Comparison of ENCODE assay signal across 14 mouse cellular contexts in the genomic region with DNA sequence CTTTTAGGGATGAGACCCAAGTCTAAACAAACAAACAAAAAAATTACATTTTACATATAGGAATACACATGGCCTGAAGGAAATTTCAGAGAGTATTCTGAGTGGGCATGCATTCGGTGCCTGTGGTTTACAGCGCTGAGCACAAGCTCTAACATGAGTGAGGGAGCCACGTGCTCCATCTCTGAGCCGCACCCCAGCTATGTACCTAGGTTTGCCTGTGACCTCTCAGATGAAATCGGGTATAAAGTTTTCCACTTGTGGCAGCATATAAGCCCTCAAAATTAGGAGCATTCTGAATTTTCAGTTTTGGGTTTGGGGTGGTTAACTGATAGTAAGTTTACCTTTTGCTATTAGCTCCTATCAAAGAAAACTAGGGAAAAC. TPM values are rescaled to one million over a fixed set of nuclear protein-coding genes. Genes with fewer than 3 reads are reported as not detected.
DNase-seq lines count a peak whose midpoint lies in the region; ATAC-seq and TF ChIP-seq lines count a peak whose summit lies in the region.
"Had no signal": no experiment of that assay in that cellular context is flagged by ENCODE, and none has a peak within 500 bp of the region (broad histone marks: within the 10 kb centered on the region; RNA-seq: fewer than 3 reads in every experiment).

No protein-coding gene starts in this region.

- TF ChIP-seq POLR2A in kidney, adult 2 months (IDR thresholded peaks at IDR 0.05; ENCODE audit: low read depth, low read length), result no peak

- H3K27ac ChIP-seq in embryonic facial prominence, embryonic 13.5 days, result 0 out of 2 replicates have a peak overlapping the region, but pooled peaks have one; percentile 5
- no peak overlapping the region for H3K27ac ChIP-seq in embryonic facial prominence, embryonic 10.5 days (replicated peaks)
- H3K27ac ChIP-seq in kidney, adult 2 months (ENCODE audit: insufficient read depth, low read depth, low read length), result 0 out of 2 replicates have a peak overlapping the region, but pooled peaks have one; percentile 17
- H3K27ac ChIP-seq in kidney, embryonic 14.5 days (ENCODE audit: low read depth, low read length), result no peak overlapping the region
- peak overlapping the region; percentile 22; the same call in 1 of the 2 replicates for H3K27ac ChIP-seq in liver, embryonic 16.5 days (ENCODE audit: low read length)
- no peak overlapping the region for H3K27ac ChIP-seq in forebrain, postnatal 0 days (ENCODE audit: low read depth, low read length)
- H3K27ac ChIP-seq: forebrain, embryonic 10.5 days; limb, embryonic 10.5 days; midbrain, embryonic 13.5 days had no signal

- ATAC-seq in embryonic facial prominence, embryonic 13.5 days (ENCODE audit: insufficient number of reproducible peaks, insufficient read depth, low FRiP score, low TSS enrichment, low read depth), result no peak
- ATAC-seq in kidney, embryonic 14.5 days (ENCODE audit: low FRiP score, low TSS enrichment), result no peak
- ATAC-seq in liver, embryonic 16.5 days (ENCODE audit: low read depth), result no peak
- ATAC-seq in forebrain, postnatal 0 days, result no peak
- ATAC-seq: midbrain, embryonic 13.5 days had no signal

- H3K9ac ChIP-seq in embryonic facial prominence, embryonic 13.5 days, result no peak overlapping the region
- H3K9ac ChIP-seq in kidney, embryonic 14.5 days (ENCODE audit: low read depth, low read length), result no peak overlapping the region
- 0 out of 2 replicates have a peak overlapping the region, but pooled peaks have one; percentile 9 for H3K9ac ChIP-seq in liver, embryonic 16.5 days (ENCODE audit: low read depth, low read length)
- H3K9ac ChIP-seq in forebrain, postnatal 0 days, result no peak overlapping the region
- H3K9ac ChIP-seq: midbrain, embryonic 13.5 days had no signal

- TF ChIP-seq CTCF in kidney, adult 2 months (conservative IDR thresholded peaks at IDR 0.05; ENCODE audit: insufficient read depth, insufficient read length, low read depth, low read length), result no peak
- TF ChIP-seq CTCF in forebrain, postnatal 0 days (IDR thresholded peaks at IDR 0.05; ENCODE audit: low read depth), result no peak

- H3K4me3 ChIP-seq in embryonic facial prominence, embryonic 13.5 days, result no peak overlapping the region
- no peak overlapping the region for H3K4me3 ChIP-seq in embryonic facial prominence, embryonic 10.5 days
- no peak overlapping the region for H3K4me3 ChIP-seq in kidney, adult 2 months (ENCODE audit: insufficient read depth, low read depth, low read length)
- H3K4me3 ChIP-seq in kidney, embryonic 14.5 days (ENCODE audit: low read length), result no peak overlapping the region
- H3K4me3 ChIP-seq in liver, embryonic 16.5 days (ENCODE audit: low read depth, low read length), result no peak overlapping the region
- H3K4me3 ChIP-seq in forebrain, postnatal 0 days (ENCODE audit: low read depth, low read length), result no peak overlapping the region
- H3K4me3 ChIP-seq: forebrain, embryonic 10.5 days; limb, embryonic 10.5 days; midbrain, embryonic 13.5 days; myocyte had no signal

- H3K36me3 ChIP-seq in embryonic facial prominence, embryonic 13.5 days, result no peaks in the 10 kb centered on the region
- H3K36me3 ChIP-seq in embryonic facial prominence, embryonic 10.5 days (replicated peaks), result no peaks in the 10 kb centered on the region
- H3K36me3 ChIP-seq in kidney, adult 2 months (ENCODE audit: control insufficient read depth, insufficient read depth, low read length), result no peaks in the 10 kb centered on the region
- H3K36me3 ChIP-seq in kidney, embryonic 14.5 days (ENCODE audit: control insufficient read depth, insufficient read depth, low read length), result no peaks in the 10 kb centered on the region
- H3K36me3 ChIP-seq in liver, embryonic 16.5 days (ENCODE audit: control insufficient read depth, insufficient read depth), result no peaks in the 10 kb centered on the region; the same call in 1 of the 2 replicates
- no peaks in the 10 kb centered on the region for H3K36me3 ChIP-seq in forebrain, postnatal 0 days (ENCODE audit: insufficient read depth)
- H3K36me3 ChIP-seq: forebrain, embryonic 10.5 days; limb, embryonic 10.5 days; midbrain, embryonic 13.5 days had no signal

- H3K4me1 ChIP-seq in embryonic facial prominence, embryonic 13.5 days, result peaks cover 23% of the 10 kb centered on the region
- H3K4me1 ChIP-seq in embryonic facial prominence, embryonic 10.5 days, result peaks cover 41% of the 10 kb centered on the region
- peaks cover 23% of the 10 kb centered on the region for H3K4me1 ChIP-seq in kidney, adult 2 months (ENCODE audit: control insufficient read depth, insufficient read depth, low read length)
- H3K4me1 ChIP-seq in kidney, embryonic 14.5 days (ENCODE audit: control insufficient read depth, insufficient read depth, low read length), result peaks cover 4% of the 10 kb centered on the region
- peaks cover 78% of the 10 kb centered on the region for H3K4me1 ChIP-seq in liver, embryonic 16.5 days (ENCODE audit: control insufficient read depth, low read depth, low read length)
- peaks cover 5% of the 10 kb centered on the region; the same call in 1 of the 2 replicates for H3K4me1 ChIP-seq in forebrain, postnatal 0 days (ENCODE audit: insufficient read depth)

- 61% methylated on average over 5 of the region's 5 CpGs for WGBS in embryonic facial prominence, embryonic 13.5 days
- WGBS in embryonic facial prominence, embryonic 10.5 days, result 88% methylated on average over 5 of the region's 5 CpGs
- WGBS in kidney, adult 2 months, result 95% methylated on average over 5 of the region's 5 CpGs
- 95% methylated on average over 5 of the region's 5 CpGs for WGBS in kidney, embryonic 14.5 days
- 76% methylated on average over 5 of the region's 5 CpGs for WGBS in liver, embryonic 16.5 days (ENCODE audit: insufficient replicate concordance)
- 95% methylated on average over 5 of the region's 5 CpGs for WGBS in forebrain, postnatal 0 days

- no peak overlapping the region for H3K4me2 ChIP-seq in embryonic facial prominence, embryonic 13.5 days
- no peak overlapping the region for H3K4me2 ChIP-seq in kidney, embryonic 14.5 days (replicated peaks; ENCODE audit: low read depth, low read length)
- H3K4me2 ChIP-seq in liver, embryonic 16.5 days (ENCODE audit: low read depth, low read length), result no peak overlapping the region
- H3K4me2 ChIP-seq in forebrain, postnatal 0 days (ENCODE audit: low read depth), result no peak overlapping the region
- H3K4me2 ChIP-seq: midbrain, embryonic 13.5 days had no signal

- no peaks in the 10 kb centered on the region for H3K27me3 ChIP-seq in embryonic facial prominence, embryonic 13.5 days
- H3K27me3 ChIP-seq in embryonic facial prominence, embryonic 10.5 days (replicated peaks; ENCODE audit: low read depth, poor library complexity, severe bottlenecking), result no peaks in the 10 kb centered on the region
- no peaks in the 10 kb centered on the region for H3K27me3 ChIP-seq in kidney, adult 2 months (replicated peaks; ENCODE audit: control insufficient read depth, insufficient read depth, low read length)
- no peaks in the 10 kb centered on the region for H3K27me3 ChIP-seq in kidney, embryonic 14.5 days (ENCODE audit: control insufficient read depth, insufficient read depth, low read length)
- H3K27me3 ChIP-seq in liver, embryonic 16.5 days (ENCODE audit: control insufficient read depth, insufficient read depth, low read depth, low read length), result no peaks in the 10 kb centered on the region
- no peaks in the 10 kb centered on the region for H3K27me3 ChIP-seq in forebrain, postnatal 0 days (ENCODE audit: insufficient read depth, low read length)
- H3K27me3 ChIP-seq: midbrain, embryonic 13.5 days had no signal

- DNase-seq in embryonic facial prominence, embryonic 10.5 days (ENCODE audit: low spot score), result no peak
- no peak for DNase-seq in kidney, adult 2 months
- DNase-seq in CD4-positive helper T cell, adult 2 months (ENCODE audit: low read depth, low spot score), result peak; percentile 41
- DNase-seq in forebrain, postnatal 0 days, result no peak
- DNase-seq in cerebellum, adult 11 months, result no peak
- DNase-seq: cerebellum, adult 18-20 months; gastrocnemius, postnatal 10 days had no signal

- H3K9me3 ChIP-seq in embryonic facial prominence, embryonic 13.5 days, result no peaks in the 10 kb centered on the region
- no peaks in the 10 kb centered on the region for H3K9me3 ChIP-seq in embryonic facial prominence, embryonic 10.5 days
- no peaks in the 10 kb centered on the region for H3K9me3 ChIP-seq in kidney, embryonic 14.5 days (ENCODE audit: control insufficient read depth, low read length)
- no peaks in the 10 kb centered on the region for H3K9me3 ChIP-seq in liver, embryonic 16.5 days (replicated peaks; ENCODE audit: control insufficient read depth, low read length)
- no peaks in the 10 kb centered on the region for H3K9me3 ChIP-seq in forebrain, postnatal 0 days (ENCODE audit: low read length)
- H3K9me3 ChIP-seq: forebrain, embryonic 10.5 days; limb, embryonic 10.5 days; midbrain, embryonic 13.5 days had no signal

RNA-seq across cellular contexts. Expression of a gene that starts 28.3 kb away (rescaled TPM):
- polyA plus RNA-seq in embryonic facial prominence, embryonic 13.5 days (2015; fragmentation: Nextera tagmentation; extraction: Ambion mirVana), result 15.8 and 17.8 TPM in 2 replicates
- 14.0 and 14.4 TPM in 2 replicates for polyA plus RNA-seq in embryonic facial prominence, embryonic 10.5 days (2016; fragmentation: Nextera tagmentation; extraction: Ambion mirVana)
- polyA plus RNA-seq in kidney, adult 2 months (2012; rRNA removed), result 18.9 and 19.0 TPM in 2 replicates
- 15.8 and 22.1 TPM in 2 replicates for polyA plus RNA-seq in kidney, embryonic 14.5 days (2014; fragmentation: Nextera tagmentation; extraction: Ambion mirVana)
- polyA plus RNA-seq in liver, embryonic 16.5 days (2015; fragmentation: Nextera tagmentation; extraction: Ambion mirVana), result 7.7 and 8.8 TPM in 2 replicates
- 19.9 and 29.3 TPM in 2 replicates for total RNA-seq in forebrain, postnatal 0 days (2014; rRNA removed)
- polyA plus RNA-seq in forebrain, postnatal 0 days (2015; fragmentation: Nextera tagmentation; extraction: Ambion mirVana), result 7.2 and 9.4 TPM in 2 replicates

Comparison
In these comparisons a context has a peak if more than half of its experiments do, and no peak if none do; other contexts are left out.
1. H3K27ac ChIP-seq: peak in embryonic facial prominence, embryonic 13.5 days (single experiment), kidney, adult 2 months (single experiment) and liver, embryonic 16.5 days (single experiment); none in embryonic facial prominence, embryonic 10.5 days (single experiment), kidney, embryonic 14.5 days (single experiment) and forebrain, postnatal 0 days (single experiment).